Mouse (Mus musculus): ENCODE results near the gene D16Ertd472e. TPM values are rescaled to one million over a fixed set of nuclear protein-coding genes. Genes with fewer than 3 reads are reported as not detected.

Gene D16Ertd472e
- polyA plus RNA-seq, 1 experiment, result 1.9 TPM

GRCm38 (mm10) chr16:78490779-78491178, 85.7 kb downstream of the D16Ertd472e start:
- WGBS, result 35% methylated on average over 5 of the region's 5 CpGs
- no peak for DNase-seq
- Histone ChIP-seq H3K27me3 (replicated peaks; ENCODE audit: control insufficient read depth, insufficient read depth, low read length) (no peaks in the 10 kb centered on the region), H3K4me1 (ENCODE audit: control insufficient read depth, insufficient read depth, low read length) (no peaks in the 10 kb centered on the region), H3K27ac (ENCODE audit: insufficient read depth, low read depth, low read length) (no peak overlapping the region), H3K36me3 (ENCODE audit: control insufficient read depth, insufficient read depth, low read length) (no peaks in the 10 kb centered on the region), H3K4me3 (ENCODE audit: insufficient read depth, low read depth, low read length) (no peak overlapping the region)
- TF ChIP-seq POLR2A (IDR thresholded peaks at IDR 0.05; ENCODE audit: low read depth, low read length) (no peak), CTCF (conservative IDR thresholded peaks at IDR 0.05; ENCODE audit: insufficient read depth, insufficient read length, low read depth, low read length) (no peak)

Other genes starting within 250 kb of the D16Ertd472e start
- gene Btg3, start 199.5 kb downstream of the D16Ertd472e start, polyA plus RNA-seq (2012; rRNA removed), result 3.1 and 3.6 TPM in 2 replicates